Mouse (Mus musculus): ENCODE results near the gene Nsdhl.

Nsdhl gene

GRCm38 (mm10) chrX:72995542-72995941 is 77.2 kb downstream of the Nsdhl start:
- WGBS = 68% methylated on average over 3 of the region's 3 CpGs

GRCm38 (mm10) chrX:73003110-73003509 is 84.8 kb downstream of the Nsdhl start:
- whole genome bisulfite sequencing = 81% methylated on average over 5 of the region's 5 CpGs

- WGBS = 88% methylated on average over 4 of the region's 4 CpGs
Observed at GRCm38 (mm10) chrX:73005678-73006077, 87.3 kb downstream of the Nsdhl start.

- WGBS = 6% methylated on average over 27 of the region's 27 CpGs
Observed at GRCm38 (mm10) chrX:73007597-73008479, 89.5 kb downstream of the Nsdhl start.

Data from cerebral cortex, adult 2 months (tissue).